Mouse (Mus musculus) mouse embryonic stem cell (cell line): ENCODE results near the gene Cadm3.

ENCODE experiments used
- in situ Hi-C, 2 experiments: fragments of 300-500 bp; cut with MboI; formaldehyde crosslinking; loops; 1 replicate in 1 of 2; 3 replicates in 1 of 2; pipeline ENCODE4 v1.14.3; 2019 to 2020; ENCODE audit warnings: low sequenced_read_pairs in 2 of 2, low pct_unique_long_range_greater_than_20kb in 1 of 2, mixed read lengths in 1 of 2; ENCODE audit not compliant: unreplicated experiment in 1 of 2

Gene Cadm3

GRCm38 (mm10) chr1:173367356-173368046, at the start of gene Cadm3:
Gene Cadm3 (minus strand): TSS chr1:173367695.
- in situ Hi-C loops, result no loop called here

GRCm38 (mm10) chr1:173414631-173415030, 47.1 kb upstream of the Cadm3 start:
- in situ Hi-C loops, result no loop called here

GRCm38 (mm10) chr1:173411863-173412262, 44.4 kb upstream of the Cadm3 start:
- in situ Hi-C loops, result no loop called here

GRCm38 (mm10) chr1:173409066-173409465, 41.6 kb upstream of the Cadm3 start:
- in situ Hi-C loops, result no loop called here

- in situ Hi-C loops, result no loop called here
Observed at GRCm38 (mm10) chr1:173404696-173405309, 37.3 kb upstream of the Cadm3 start.

- in situ Hi-C loops, result loop anchor here in 1 of 2 experiments (5.0 to 25.0 kb wide), 2 partner anchors 81 to 986 kb away; no protein-coding TSS in a partner anchor
Observed at GRCm38 (mm10) chr1:173398323-173398970, 31.0 kb upstream of the Cadm3 start.

- in situ Hi-C loops, result loop anchor here in 1 of 2 experiments (25.0 kb wide), 1 partner anchor 979 kb away; no protein-coding TSS in a partner anchor
Observed at GRCm38 (mm10) chr1:173391754-173392153, 24.3 kb upstream of the Cadm3 start.

- in situ Hi-C loops, result loop anchor here in 1 of 2 experiments (25.0 kb wide), 1 partner anchor 978 kb away; no protein-coding TSS in a partner anchor
Observed at GRCm38 (mm10) chr1:173389901-173390401, 22.5 kb upstream of the Cadm3 start.

GRCm38 (mm10) chr1:173389431-173389830, 21.9 kb upstream of the Cadm3 start:
- in situ Hi-C loops, result loop anchor here in 1 of 2 experiments (25.0 kb wide), 1 partner anchor 977 kb away; no protein-coding TSS in a partner anchor

GRCm38 (mm10) chr1:173381436-173381835, 13.9 kb upstream of the Cadm3 start:
- in situ Hi-C loops, result loop anchor here in 1 of 2 experiments (25.0 kb wide), 1 partner anchor 969 kb away; no protein-coding TSS in a partner anchor

- in situ Hi-C loops, result loop anchor here (5.0 to 25.0 kb wide), 2 partner anchors 55 to 965 kb away; no protein-coding TSS in a partner anchor
Observed at GRCm38 (mm10) chr1:173377380-173378112, 10.1 kb upstream of the Cadm3 start.

- in situ Hi-C loops, result no loop called here
Observed at GRCm38 (mm10) chr1:173374020-173374419, 6.5 kb upstream of the Cadm3 start.

- in situ Hi-C loops, result no loop called here
Observed at GRCm38 (mm10) chr1:173371586-173371985, 4.1 kb upstream of the Cadm3 start.

- in situ Hi-C loops, result no loop called here
Observed at GRCm38 (mm10) chr1:173370456-173370855, 3.0 kb upstream of the Cadm3 start.

GRCm38 (mm10) chr1:173369611-173370010, 2.1 kb upstream of the Cadm3 start:
- in situ Hi-C loops, result no loop called here

- in situ Hi-C loops, result no loop called here
Observed at GRCm38 (mm10) chr1:173366701-173367355, 667 bp downstream of the Cadm3 start.

- in situ Hi-C loops, result no loop called here
Observed at GRCm38 (mm10) chr1:173365970-173366409, 1.5 kb downstream of the Cadm3 start.
